Mouse (Mus musculus): Measurements from ENCODE around the gene Antxr2. TPM values are rescaled to one million over a fixed set of nuclear protein-coding genes. Genes with fewer than 3 reads are reported as not detected.

Antxr2 gene
- polyA plus RNA-seq (2015; fragmentation: Nextera tagmentation; extraction: Ambion mirVana): 31.5 and 34.1 TPM in 2 replicates

DNA sequence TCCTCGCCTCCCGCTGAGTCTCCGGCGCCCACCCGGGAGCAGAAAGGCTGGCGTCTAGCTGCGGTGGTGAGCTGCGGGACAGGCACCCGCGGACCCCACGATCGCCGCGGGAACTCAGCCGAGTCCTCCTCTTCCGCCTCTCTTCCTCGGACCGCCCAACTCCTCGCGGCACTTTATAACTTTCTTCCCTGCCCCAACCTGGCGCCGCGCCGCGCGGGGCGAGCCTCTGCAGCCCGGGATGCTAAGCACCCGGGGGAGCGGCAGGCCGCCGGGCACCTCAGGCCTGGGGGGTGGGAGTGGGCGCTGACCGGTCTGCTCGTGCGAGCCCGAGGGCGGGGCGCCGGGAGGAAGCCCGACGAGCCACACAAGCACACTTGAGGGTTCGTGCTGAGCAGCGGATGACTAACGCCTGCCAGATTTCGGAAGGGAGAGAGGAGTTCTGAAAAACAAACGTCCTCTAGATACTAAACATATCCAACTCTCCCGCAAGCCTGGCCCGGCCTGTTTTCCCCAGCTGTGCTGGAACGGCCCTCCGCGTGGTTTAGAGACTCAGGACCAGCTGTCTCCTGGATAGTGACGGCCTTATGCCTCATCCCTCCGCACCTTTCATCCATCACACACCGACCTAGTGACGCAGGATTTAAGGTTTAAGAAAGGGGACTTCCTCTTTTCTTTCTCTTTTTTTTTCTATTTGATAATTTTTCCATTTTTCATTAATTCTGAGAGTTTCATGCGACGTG, at the start of gene Antxr2:
Antxr2 (minus strand) TSS at position 142 of the 740 bp plus-strand sequence.
- Histone ChIP-seq H3K27ac (peak within 1 kb of the TSS; percentile 94), H3K27me3 (no peaks in the 10 kb centered on the region), H3K9me3 (no peaks in the 10 kb centered on the region), H3K4me3 (peak within 1 kb of the TSS; percentile 85), H3K9ac (peak within 1 kb of the TSS; percentile 80), H3K36me3 (peaks cover 6% of the 10 kb centered on the region), H3K4me1 (peaks cover 16% of the 10 kb centered on the region), H3K4me2 (peak within 1 kb of the TSS; percentile 78)
- 1% methylated on average over 58 of the region's 58 CpGs for WGBS
- ATAC-seq (ENCODE audit: borderline replicate concordance, extremely low read depth, low FRiP score, low TSS enrichment): peak; percentile 87

DNA sequence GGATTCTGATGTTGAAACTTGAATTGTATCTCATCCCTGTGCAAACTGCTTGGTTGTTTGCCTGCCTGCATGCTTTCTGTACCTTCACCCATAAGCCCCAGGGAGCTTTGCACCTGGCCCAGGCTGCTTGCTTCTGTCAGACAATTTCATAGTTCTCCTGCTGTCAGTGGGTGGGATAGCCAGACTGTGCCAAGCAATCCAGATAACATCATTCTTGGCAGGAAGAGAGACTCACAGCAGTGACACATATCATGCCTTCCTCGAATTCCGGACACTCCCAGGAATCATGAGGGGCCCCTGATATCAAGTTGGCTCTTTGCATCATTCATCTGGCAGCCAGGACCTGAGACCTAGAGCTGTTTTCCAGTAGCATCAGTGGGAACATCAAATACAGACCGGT, 45.8 kb upstream of the Antxr2 start:
- Histone ChIP-seq H3K4me3 (no peak overlapping the region), H3K4me1 (no peaks in the 10 kb centered on the region), H3K4me2 (no peak overlapping the region), H3K9me3 (no peaks in the 10 kb centered on the region), H3K36me3 (no peaks in the 10 kb centered on the region), H3K27me3 (no peaks in the 10 kb centered on the region), H3K9ac (no peak overlapping the region), H3K27ac (no peak overlapping the region)
- WGBS: 35% methylated on average over 3 of the region's 3 CpGs
- ATAC-seq (ENCODE audit: borderline replicate concordance, extremely low read depth, low FRiP score, low TSS enrichment): no peak

DNA sequence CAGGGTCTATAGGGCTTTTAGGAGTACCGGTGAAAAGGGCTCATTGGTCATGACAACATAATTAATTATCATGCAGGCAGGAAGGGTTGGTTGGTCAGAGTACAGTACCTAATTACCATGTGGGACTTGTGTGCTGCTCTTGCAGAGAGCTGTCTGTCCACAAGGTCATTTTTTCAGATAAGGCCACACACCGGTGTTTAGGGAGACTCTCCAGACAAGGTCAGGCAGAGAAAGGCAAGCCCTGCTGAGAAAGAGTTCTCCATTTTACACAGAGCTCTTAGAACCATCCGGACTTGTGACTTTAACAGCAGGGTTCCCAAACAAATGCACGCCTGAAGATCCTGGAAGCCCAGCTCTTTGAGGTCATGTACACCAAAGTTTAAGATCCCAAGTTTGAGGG, 38.3 kb upstream of the Antxr2 start:
- Histone ChIP-seq H3K4me2 (no peak overlapping the region), H3K9ac (no peak overlapping the region), H3K36me3 (no peaks in the 10 kb centered on the region), H3K4me1 (no peaks in the 10 kb centered on the region), H3K27ac (no peak overlapping the region), H3K27me3 (no peaks in the 10 kb centered on the region), H3K9me3 (no peaks in the 10 kb centered on the region), H3K4me3 (no peak overlapping the region)
- ATAC-seq (ENCODE audit: borderline replicate concordance, extremely low read depth, low FRiP score, low TSS enrichment): no peak
- 48% methylated on average over 4 of the region's 4 CpGs for WGBS

DNA sequence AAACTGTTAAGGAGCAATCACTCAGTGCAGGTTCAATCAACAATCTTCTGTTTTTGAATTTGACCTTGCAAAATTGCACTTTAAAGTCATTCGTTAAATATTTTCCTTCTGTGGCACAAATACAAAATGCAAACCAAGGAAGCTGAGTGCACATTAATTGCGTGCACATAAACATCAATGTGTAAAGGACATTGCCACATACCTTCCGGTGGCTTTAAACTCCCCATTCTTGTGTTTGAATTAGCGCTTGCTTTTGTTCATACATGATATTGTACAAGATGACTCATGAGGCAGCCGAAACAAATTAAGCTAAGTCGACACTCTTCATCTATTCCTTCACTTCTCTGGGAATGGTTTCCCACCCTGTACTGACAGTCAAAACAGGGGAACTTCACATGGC, 24.4 kb upstream of the Antxr2 start:
- 87% methylated on average over 6 of the region's 6 CpGs for WGBS
- H3K36me3 ChIP-seq: no peaks in the 10 kb centered on the region
- no peak overlapping the region for H3K9ac ChIP-seq
- no peaks in the 10 kb centered on the region for H3K27me3 ChIP-seq
- H3K27ac ChIP-seq: no peak overlapping the region
- no peak for ATAC-seq (ENCODE audit: borderline replicate concordance, extremely low read depth, low FRiP score, low TSS enrichment)
- H3K4me3 ChIP-seq: no peak overlapping the region
- no peaks in the 10 kb centered on the region for H3K4me1 ChIP-seq
- no peaks in the 10 kb centered on the region for H3K9me3 ChIP-seq
- no peak overlapping the region for H3K4me2 ChIP-seq

DNA sequence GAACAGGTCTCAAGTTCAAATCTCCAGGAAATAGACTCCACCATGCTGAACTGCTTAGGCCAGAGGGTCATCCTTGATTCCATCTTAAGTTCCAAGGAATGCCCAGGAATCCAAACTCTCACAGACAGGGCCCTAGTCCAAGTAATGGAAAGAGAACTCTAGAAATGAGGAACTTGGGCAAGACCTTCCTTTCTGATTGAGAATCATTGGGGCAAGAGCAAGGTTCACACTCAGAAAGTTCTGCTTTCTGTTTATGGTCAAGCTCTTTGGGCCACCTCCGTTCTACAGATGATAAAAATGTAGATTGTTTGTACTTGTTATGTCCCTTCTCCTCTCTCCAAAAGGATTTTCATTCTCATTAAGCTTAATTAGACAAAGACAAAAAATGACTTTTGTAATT, 24.0 kb upstream of the Antxr2 start:
- Histone ChIP-seq H3K4me1 (no peaks in the 10 kb centered on the region), H3K27ac (no peak overlapping the region), H3K9ac (no peak overlapping the region), H3K27me3 (no peaks in the 10 kb centered on the region), H3K4me3 (no peak overlapping the region), H3K4me2 (no peak overlapping the region), H3K9me3 (no peaks in the 10 kb centered on the region), H3K36me3 (no peaks in the 10 kb centered on the region)
- no peak for ATAC-seq (ENCODE audit: borderline replicate concordance, extremely low read depth, low FRiP score, low TSS enrichment)
- WGBS: 88% methylated on average over 1 of the region's 1 CpGs

DNA sequence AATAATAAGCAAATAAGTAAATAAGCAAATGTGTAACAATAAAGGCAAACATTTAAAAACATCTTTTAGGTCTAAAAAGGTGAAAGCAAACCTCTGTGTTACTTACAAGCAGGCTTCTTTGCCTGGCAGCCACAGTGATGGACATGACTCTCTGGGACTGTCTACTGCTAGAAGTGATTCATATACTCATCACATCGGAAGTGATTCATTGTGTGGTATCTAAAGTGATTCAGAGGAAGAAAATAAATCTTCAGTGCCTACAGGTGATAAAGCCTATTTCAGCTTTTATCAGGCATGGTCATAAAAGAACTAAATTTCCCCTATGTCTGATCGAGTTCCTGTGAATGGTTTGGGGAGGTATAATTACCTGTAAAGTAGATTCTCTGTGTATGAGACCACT, 4.1 kb upstream of the Antxr2 start:
- Histone ChIP-seq H3K4me1 (no peaks in the 10 kb centered on the region; the same call in 1 of the 2 replicates), H3K36me3 (no peaks in the 10 kb centered on the region), H3K9me3 (no peaks in the 10 kb centered on the region), H3K4me3 (no peak overlapping the region), H3K4me2 (no peak overlapping the region), H3K27ac (no peak overlapping the region), H3K27me3 (no peaks in the 10 kb centered on the region), H3K9ac (no peak overlapping the region)
- WGBS: 78% methylated on average over 2 of the region's 2 CpGs
- no peak for ATAC-seq (ENCODE audit: borderline replicate concordance, extremely low read depth, low FRiP score, low TSS enrichment)

DNA sequence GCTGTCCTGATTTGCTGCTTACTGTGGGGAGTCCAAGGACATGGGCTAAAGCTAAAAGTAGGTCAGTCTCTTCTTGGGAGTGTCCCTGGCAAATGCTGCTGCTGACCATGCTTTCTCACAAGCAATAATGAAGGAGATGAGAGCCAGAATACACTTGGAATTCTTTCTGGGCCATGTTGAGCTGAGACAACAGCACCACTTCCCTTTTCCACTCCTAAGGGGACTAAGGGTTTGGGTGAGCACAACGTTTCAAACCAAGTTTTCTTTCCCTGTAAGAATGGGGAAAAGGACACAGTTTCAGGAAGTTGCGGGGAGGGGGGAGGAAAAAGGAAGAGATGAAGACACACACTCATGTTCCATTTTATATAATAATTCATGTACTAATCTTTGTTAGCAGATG, 3.4 kb upstream of the Antxr2 start:
- Histone ChIP-seq H3K36me3 (no peaks in the 10 kb centered on the region), H3K4me3 (no peak overlapping the region), H3K27me3 (no peaks in the 10 kb centered on the region), H3K4me2 (no peak overlapping the region), H3K9me3 (no peaks in the 10 kb centered on the region), H3K9ac (no peak overlapping the region), H3K27ac (no peak overlapping the region), H3K4me1 (peaks cover 6% of the 10 kb centered on the region)
- ATAC-seq (ENCODE audit: borderline replicate concordance, extremely low read depth, low FRiP score, low TSS enrichment): no peak
- 66% methylated on average over 2 of the region's 2 CpGs for WGBS

DNA sequence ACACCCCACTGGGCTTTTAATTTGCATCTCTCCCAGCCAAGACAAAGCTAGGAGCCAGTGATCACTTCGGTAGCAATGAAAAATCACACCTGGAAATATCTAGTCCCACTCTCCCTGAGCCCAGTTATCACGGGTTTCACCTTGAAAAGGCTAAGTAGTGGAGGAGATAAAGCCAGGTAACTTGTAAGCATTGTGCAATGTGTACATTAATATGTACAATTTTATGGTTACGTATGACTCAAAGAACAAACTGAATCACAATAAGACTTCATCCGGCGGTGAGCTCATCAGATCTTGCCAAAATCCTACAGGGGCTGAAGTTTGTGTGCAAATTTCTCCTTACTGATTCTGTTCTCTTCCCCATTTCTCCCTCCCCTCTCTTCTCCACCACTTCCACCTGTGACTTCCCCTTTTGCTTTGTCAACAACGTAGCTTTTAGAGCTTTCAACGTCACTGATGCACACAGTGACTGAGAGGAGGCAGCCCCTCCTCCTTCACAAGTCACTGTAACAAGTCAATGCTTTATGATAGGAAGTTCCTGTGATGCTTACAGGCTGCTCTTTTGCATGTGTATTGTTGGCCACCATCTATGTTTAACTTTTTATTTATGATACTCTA, 2.1 kb upstream of the Antxr2 start:
- Histone ChIP-seq H3K4me2 (no peak overlapping the region), H3K36me3 (no peaks in the 10 kb centered on the region), H3K27me3 (no peaks in the 10 kb centered on the region), H3K9me3 (no peaks in the 10 kb centered on the region), H3K4me3 (no peak overlapping the region), H3K27ac (no peak overlapping the region), H3K9ac (no peak overlapping the region), H3K4me1 (peaks cover 16% of the 10 kb centered on the region)
- ATAC-seq (ENCODE audit: borderline replicate concordance, extremely low read depth, low FRiP score, low TSS enrichment): no peak
- WGBS: 61% methylated on average over 7 of the region's 7 CpGs

DNA sequence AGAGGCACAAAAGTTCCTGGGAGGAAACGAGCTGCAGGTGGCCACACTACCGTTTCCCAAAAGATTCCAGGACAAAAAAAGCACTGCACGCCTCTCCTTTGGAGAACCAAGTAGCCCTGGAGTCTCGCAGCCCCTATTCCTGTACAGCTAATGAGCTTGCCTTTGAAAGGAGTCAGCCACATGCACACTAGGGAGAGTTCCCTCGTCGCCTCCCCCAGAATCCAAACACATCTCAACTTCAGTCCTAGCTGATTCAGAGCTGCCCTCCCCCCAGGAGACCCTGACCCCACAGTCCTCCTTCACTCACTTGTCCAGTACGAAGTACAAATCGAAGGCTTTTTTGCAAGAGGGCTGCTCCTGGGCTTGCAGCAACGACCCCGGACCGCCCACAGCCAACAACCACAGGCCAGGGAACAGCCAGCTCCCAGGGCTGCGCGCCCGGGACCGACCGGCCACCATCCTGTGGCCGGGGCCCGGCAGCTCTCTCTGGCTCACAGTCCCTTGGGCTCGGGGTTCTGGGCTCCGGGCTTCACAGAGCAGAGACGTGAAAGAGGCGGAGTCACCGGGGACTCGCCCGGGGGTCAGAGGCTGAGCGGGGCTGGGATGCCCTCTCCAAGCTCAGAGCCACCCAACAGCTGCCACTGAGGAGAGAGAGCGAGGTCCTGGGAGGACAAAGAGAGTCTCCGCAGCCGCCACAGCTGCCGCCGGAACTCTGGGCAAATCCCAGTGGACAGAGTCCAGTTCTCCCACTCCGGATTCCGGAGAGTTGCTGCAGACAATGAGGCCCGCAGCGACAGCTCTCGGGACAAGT, 547 bp downstream of the Antxr2 start:
- peak overlapping the region; percentile 85 for H3K4me3 ChIP-seq
- peaks cover 14% of the 10 kb centered on the region for H3K36me3 ChIP-seq
- peak overlapping the region; percentile 94 for H3K27ac ChIP-seq
- no peaks in the 10 kb centered on the region for H3K9me3 ChIP-seq
- H3K4me2 ChIP-seq: peak overlapping the region; percentile 78
- ATAC-seq (ENCODE audit: borderline replicate concordance, extremely low read depth, low FRiP score, low TSS enrichment): peak; percentile 82
- H3K27me3 ChIP-seq: no peaks in the 10 kb centered on the region
- H3K4me1 ChIP-seq: peaks cover 16% of the 10 kb centered on the region
- 0% methylated on average over 36 of the region's 36 CpGs for WGBS
- H3K9ac ChIP-seq: peak overlapping the region; percentile 80

DNA sequence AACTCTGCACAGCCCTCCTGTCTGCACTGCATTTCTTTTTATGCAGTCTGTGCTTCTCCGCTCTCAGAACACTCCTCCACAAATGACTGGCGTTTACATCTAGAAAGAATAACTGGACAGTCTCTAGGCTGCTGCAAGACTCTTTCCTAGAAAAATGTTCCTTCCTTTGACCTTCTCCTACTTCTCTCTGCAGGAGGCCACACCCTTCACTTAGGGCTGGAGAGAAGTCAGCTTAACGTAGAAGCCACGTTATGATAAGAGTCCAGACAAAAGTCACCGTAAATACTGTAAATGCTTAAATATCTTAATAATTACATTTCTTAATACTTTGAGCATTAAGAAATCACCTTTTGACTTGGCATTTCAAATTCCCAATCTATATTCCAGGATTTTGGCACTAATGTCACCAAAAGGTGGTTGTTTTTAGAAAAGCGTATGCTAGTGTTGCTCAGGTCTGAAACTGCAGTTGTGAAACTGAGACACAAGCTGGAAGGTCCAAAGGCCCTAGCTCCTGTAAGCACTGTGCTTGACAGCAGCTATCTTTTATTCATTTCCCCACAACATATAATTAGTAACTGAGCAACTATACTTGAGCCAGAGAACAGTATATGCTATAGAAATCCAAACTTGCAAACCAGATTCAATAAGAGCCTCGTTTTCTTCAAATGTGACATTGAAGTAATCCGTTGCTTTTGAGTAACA, 3.0 kb downstream of the Antxr2 start:
- 49% methylated on average over 8 of the region's 8 CpGs for WGBS
- Histone ChIP-seq H3K27ac (no peak overlapping the region), H3K27me3 (no peaks in the 10 kb centered on the region), H3K4me3 (peak overlapping the region; percentile 85; the same call in 1 of the 2 replicates), H3K36me3 (peaks cover 20% of the 10 kb centered on the region), H3K4me1 (peaks cover 16% of the 10 kb centered on the region), H3K9me3 (no peaks in the 10 kb centered on the region), H3K4me2 (peak overlapping the region; percentile 78), H3K9ac (no peak overlapping the region)
- ATAC-seq (ENCODE audit: borderline replicate concordance, extremely low read depth, low FRiP score, low TSS enrichment): no peak

DNA sequence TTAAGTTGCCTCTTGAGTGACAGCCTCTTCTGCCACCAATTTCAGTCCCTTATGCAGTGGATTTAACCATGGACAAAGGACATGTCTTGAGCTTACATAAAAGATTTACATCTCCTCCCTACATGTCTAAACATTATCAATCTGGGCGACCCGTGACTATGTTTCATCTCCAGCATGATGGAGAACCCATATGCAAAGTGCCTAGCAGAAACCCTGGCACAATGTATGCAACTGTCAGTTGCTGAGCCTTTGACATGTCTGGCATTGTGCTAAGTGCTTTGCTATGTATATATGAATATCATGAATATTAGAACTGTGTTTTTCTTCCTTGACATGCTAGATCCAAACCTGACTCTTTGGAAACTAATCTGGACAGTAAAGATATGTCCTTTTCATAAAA, 4.9 kb downstream of the Antxr2 start:
- Histone ChIP-seq H3K9me3 (no peaks in the 10 kb centered on the region), H3K36me3 (peaks cover 20% of the 10 kb centered on the region), H3K9ac (no peak overlapping the region), H3K4me2 (no peak overlapping the region), H3K4me3 (no peak overlapping the region), H3K27me3 (no peaks in the 10 kb centered on the region), H3K4me1 (peaks cover 16% of the 10 kb centered on the region), H3K27ac (no peak overlapping the region)
- 92% methylated on average over 2 of the region's 2 CpGs for WGBS
- no peak for ATAC-seq (ENCODE audit: borderline replicate concordance, extremely low read depth, low FRiP score, low TSS enrichment)

Data from lung, embryonic 15.5 days (tissue).